Comparison of ENCODE assay signal across 8 mouse cellular contexts in the genomic region with DNA sequence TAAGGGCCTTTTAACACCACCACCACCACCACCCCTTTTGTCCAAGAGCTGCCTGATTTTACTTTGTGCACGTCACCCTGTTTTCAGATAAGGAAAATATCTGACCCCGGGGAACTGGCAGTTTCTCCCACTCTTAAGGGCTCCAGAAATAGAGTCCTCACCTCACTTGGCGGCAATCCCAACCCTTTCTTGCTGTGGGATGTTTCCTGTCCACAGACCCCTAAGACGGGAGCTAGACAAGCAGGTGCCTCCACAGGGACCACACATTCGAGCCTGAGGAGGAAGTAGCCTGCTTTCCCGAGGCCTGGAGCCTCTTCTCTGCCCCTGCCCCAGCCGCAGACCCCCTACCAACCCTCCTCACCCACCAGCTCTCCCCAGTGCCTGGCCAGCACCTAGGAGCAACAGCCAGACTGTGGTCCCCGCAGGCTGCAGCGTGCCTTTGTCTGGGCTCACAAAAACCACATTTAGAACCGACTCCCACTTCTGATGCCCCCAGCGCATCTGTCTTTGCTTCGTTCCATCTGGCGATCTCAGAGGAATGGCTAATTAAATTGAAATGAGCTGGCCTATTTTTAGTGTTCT. TPM values are rescaled to one million over a fixed set of nuclear protein-coding genes. Genes with fewer than 3 reads are reported as not detected.
A peak's percentile ranks its signal among the peaks of the same experiment; 100 is the strongest.
DNase-seq lines count a peak whose midpoint lies in the region; ATAC-seq and TF ChIP-seq lines count a peak whose summit lies in the region.

No protein-coding gene starts in this region.

- TF ChIP-seq EP300 in lung, postnatal 0 days (IDR thresholded peaks at IDR 0.05) = 0 out of 2 replicates have a peak, but pooled peaks have one; percentile 30

- H3K4me1 ChIP-seq in lung, postnatal 0 days (ENCODE audit: insufficient read depth, low read depth, low read length) = peaks cover 3% of the 10 kb centered on the region; the same call in 1 of the 2 replicates
- H3K4me1 ChIP-seq in lung, adult 2 months (ENCODE audit: control insufficient read depth, insufficient read depth, low read length) = no peaks in the 10 kb centered on the region

- no peak for TF ChIP-seq CTCF in lung, postnatal 0 days (IDR thresholded peaks at IDR 0.05)
- TF ChIP-seq CTCF in lung, adult 2 months (IDR thresholded peaks at IDR 0.05; ENCODE audit: insufficient read depth, low read length) = no peak
- TF ChIP-seq CTCF in layer of hippocampus, adult 2 months (conservative IDR thresholded peaks at IDR 0.05) = no peak

- no peak overlapping the region for H3K9ac ChIP-seq in lung, postnatal 0 days (replicated peaks; ENCODE audit: low read depth)

- DNase-seq in lung, postnatal 0 days (ENCODE audit: low spot score) = peak; percentile 66
- DNase-seq in lung, adult 2 months = no peak
- DNase-seq in frontal cortex, postnatal 36 days (ENCODE audit: low spot score in 2 of 2) = peak; percentile 71 to 89
- peak; percentile 82 to 86 for DNase-seq in layer of hippocampus, adult 2 months (ENCODE audit: low spot score in 2 of 2)
- DNase-seq in retina, embryonic 14.5 days (ENCODE audit: low spot score) = peak; percentile 44
- DNase-seq in urinary bladder, postnatal 25 days (ENCODE audit: low spot score) = no peak
- no peak for DNase-seq in spleen, postnatal 14 days (ENCODE audit: low spot score in 2 of 2)
- DNase-seq in thymus, postnatal 0 days (ENCODE audit: low spot score) = no peak

- no peak overlapping the region for H3K4me3 ChIP-seq in lung, postnatal 0 days (ENCODE audit: low read depth, low read length)
- H3K4me3 ChIP-seq in lung, adult 2 months (replicated peaks; ENCODE audit: extremely low read depth, low read depth, low read length) = no peak overlapping the region
- peak overlapping the region; percentile 35 for H3K4me3 ChIP-seq in layer of hippocampus, adult 2 months

- H3K27me3 ChIP-seq in lung, postnatal 0 days (replicated peaks; ENCODE audit: insufficient read depth, low read length) = no peaks in the 10 kb centered on the region

- H3K9me3 ChIP-seq in lung, postnatal 0 days (ENCODE audit: low read length) = no peaks in the 10 kb centered on the region

- 55% methylated on average over 13 of the region's 13 CpGs for WGBS in lung, postnatal 0 days
- 50% methylated on average over 13 of the region's 13 CpGs for WGBS in lung, adult 2 months

- peak; percentile 15 for ATAC-seq in lung, postnatal 0 days

- TF ChIP-seq POLR2A in lung, adult 2 months (IDR thresholded peaks at IDR 0.05; ENCODE audit: borderline replicate concordance, extremely low read depth, low read depth, low read length) = no peak

- no peaks in the 10 kb centered on the region for H3K36me3 ChIP-seq in lung, postnatal 0 days (ENCODE audit: insufficient read depth, low read length)

- H3K4me2 ChIP-seq in lung, postnatal 0 days (replicated peaks; ENCODE audit: low read depth, low read length) = no peak overlapping the region

- no peak overlapping the region for H3K27ac ChIP-seq in lung, postnatal 0 days (ENCODE audit: low read length)
- peak overlapping the region; percentile 90 for H3K27ac ChIP-seq in layer of hippocampus, adult 2 months

RNA-seq across cellular contexts. Expression of a gene that starts 18.9 kb away (rescaled TPM):
- polyA plus RNA-seq in lung, postnatal 0 days (2015; fragmentation: Nextera tagmentation; extraction: Ambion mirVana) = 62.4 and 65.0 TPM in 2 replicates
- polyA plus RNA-seq in lung, adult 2 months (2012; rRNA removed) = 91.4 and 120 TPM in 2 replicates
- 10 to 100 TPM; 28.4 to 29.4 TPM for total RNA-seq in layer of hippocampus, adult 2 months (2021)
- polyA plus RNA-seq in thymus, postnatal 0 days (2015; fragmentation: Nextera tagmentation; extraction: Ambion mirVana) = 26.6 and 30.4 TPM in 2 replicates

RNA-seq across cellular contexts. Expression of a gene that starts 21.6 kb away (rescaled TPM):
- polyA plus RNA-seq in lung, postnatal 0 days (2015; fragmentation: Nextera tagmentation; extraction: Ambion mirVana) = 3.4 and 4.7 TPM in 2 replicates
- 1.9 and 2.7 TPM in 2 replicates for polyA plus RNA-seq in lung, adult 2 months (2012; rRNA removed)
- total RNA-seq in layer of hippocampus, adult 2 months (2021) = 10 to 100 TPM; 19.2 to 21.7 TPM
- 1.9 and 2.2 TPM in 2 replicates for polyA plus RNA-seq in thymus, postnatal 0 days (2015; fragmentation: Nextera tagmentation; extraction: Ambion mirVana)

RNA-seq across cellular contexts. Expression of a gene that starts 36.5 kb away (rescaled TPM):
- polyA plus RNA-seq in lung, postnatal 0 days (2015; fragmentation: Nextera tagmentation; extraction: Ambion mirVana) = 36.3 and 42.5 TPM in 2 replicates
- 26.4 and 31.9 TPM in 2 replicates for polyA plus RNA-seq in lung, adult 2 months (2012; rRNA removed)
- total RNA-seq in layer of hippocampus, adult 2 months (2021) = 10 to 100 TPM; 41.2 to 48.6 TPM
- 52.1 and 52.3 TPM in 2 replicates for polyA plus RNA-seq in thymus, postnatal 0 days (2015; fragmentation: Nextera tagmentation; extraction: Ambion mirVana)

Comparison
In these comparisons a context has a peak if more than half of its experiments do, and no peak if none do; other contexts are left out.
1. DNase-seq: peak in lung, postnatal 0 days (single experiment), frontal cortex, postnatal 36 days (2 of 2), layer of hippocampus, adult 2 months (2 of 2) and retina, embryonic 14.5 days (single experiment); none in lung, adult 2 months (single experiment), urinary bladder, postnatal 25 days (single experiment), spleen, postnatal 14 days (0 of 2) and thymus, postnatal 0 days (single experiment).